Mouse (Mus musculus): ENCODE measurements around the gene Brms1l.

Brms1l gene

GRCm38 (mm10) chr12:55860631-55861030 is 24.5 kb downstream of the Brms1l start:
- no peak for DNase-seq (ENCODE audit: low spot score)

DNA sequence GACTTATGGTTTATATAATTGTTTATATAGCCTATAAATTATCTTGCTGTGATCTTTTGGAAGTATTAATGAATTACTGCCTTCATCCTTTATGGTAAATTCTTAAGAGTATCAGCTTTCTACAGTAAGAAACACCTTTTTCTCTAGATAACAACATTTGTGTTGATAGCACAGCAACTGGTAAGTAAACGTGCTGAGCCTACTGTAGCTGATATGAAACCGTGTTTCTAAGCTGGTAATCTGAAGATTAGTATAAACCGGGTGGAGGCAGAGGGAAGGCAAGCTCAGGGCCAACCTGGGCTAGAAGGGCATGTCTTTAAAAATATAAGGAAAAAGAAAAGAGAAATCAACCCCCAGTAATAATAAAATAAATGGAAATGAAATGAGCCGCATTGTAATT is 31.6 kb downstream of the Brms1l start:
- DNase-seq (ENCODE audit: low spot score) = no peak

GRCm38 (mm10) chr12:55869622-55870322 is 33.6 kb downstream of the Brms1l start:
- no peak for DNase-seq (ENCODE audit: low spot score)

GRCm38 (mm10) chr12:55885449-55885848 is 49.3 kb downstream of the Brms1l start:
- DNase-seq (ENCODE audit: low spot score) = no peak

DNA sequence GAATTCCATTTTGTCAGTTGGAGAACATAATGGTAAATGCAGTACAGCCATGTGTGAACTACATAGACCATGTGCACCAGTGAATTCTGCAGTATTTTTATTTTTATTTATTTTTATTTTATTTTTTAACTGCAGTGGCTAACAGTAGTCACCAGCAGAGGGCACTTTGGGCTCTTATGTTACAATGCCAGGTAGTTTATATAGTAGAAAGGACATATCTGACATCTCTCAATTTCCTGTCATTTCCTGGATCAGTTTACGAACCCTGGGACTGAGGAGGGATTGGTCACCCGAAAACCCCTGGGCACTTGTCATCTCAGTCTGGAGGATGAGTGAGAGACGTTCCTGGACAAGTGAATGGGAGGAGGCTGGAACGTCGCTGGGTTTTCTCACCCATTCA is 52.4 kb downstream of the Brms1l start:
- no peak for DNase-seq (ENCODE audit: low spot score)

DNA sequence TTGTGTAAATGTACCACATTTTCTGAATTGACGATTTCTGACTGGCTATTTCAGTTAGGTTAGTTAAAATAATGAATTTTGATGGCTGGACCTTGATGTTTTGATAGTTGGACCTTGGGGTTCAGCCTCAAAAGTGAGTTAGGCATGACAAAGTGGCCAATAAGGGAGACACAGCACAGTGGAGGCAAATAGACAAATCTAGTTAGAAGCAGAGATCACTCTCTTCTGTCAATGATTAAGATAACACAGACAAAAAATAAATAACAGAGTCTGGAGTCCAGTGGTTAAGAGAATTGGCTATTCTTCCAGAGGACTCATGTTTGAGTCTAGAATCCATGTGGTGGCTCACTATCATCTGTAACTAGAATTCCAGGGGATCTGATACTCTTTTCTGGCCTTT is 68.7 kb downstream of the Brms1l start:
- DNase-seq (ENCODE audit: low spot score) = no peak

GRCm38 (mm10) chr12:55912138-55912537 is 76.0 kb downstream of the Brms1l start:
- no peak for DNase-seq (ENCODE audit: low spot score)

GRCm38 (mm10) chr12:55913201-55913600 is 77.1 kb downstream of the Brms1l start:
- DNase-seq (ENCODE audit: low spot score) = no peak

GRCm38 (mm10) chr12:55916250-55916649 is 80.1 kb downstream of the Brms1l start:
- no peak for DNase-seq (ENCODE audit: low spot score)

DNA sequence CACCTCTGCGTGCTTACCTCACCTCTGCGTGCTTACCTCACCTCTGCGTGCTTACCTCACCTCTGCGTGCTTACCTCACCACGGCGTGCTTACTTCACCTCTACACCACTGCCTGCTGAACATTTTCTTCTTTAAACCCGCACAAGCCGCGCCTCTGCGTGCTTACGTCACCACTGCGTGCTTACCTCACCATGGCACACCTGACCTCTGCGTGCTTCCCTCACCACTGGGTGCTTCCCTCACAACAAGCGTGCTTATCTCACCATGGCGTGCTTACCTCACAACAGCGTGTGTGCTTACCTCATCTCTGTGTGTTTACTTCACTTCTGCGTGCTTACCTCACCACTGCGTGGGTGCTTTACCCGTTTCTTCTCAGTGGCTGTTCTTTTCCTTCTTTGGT is 80.9 kb downstream of the Brms1l start:
- DNase-seq (ENCODE audit: low spot score) = no peak
